Mouse (Mus musculus) CD4-positive naive resting alpha-beta T cell, adult 57 days (primary cell): ENCODE measurements around the gene Stam2. TPM values are rescaled to one million over a fixed set of nuclear protein-coding genes. Genes with fewer than 3 reads are reported as not detected.

Experiments used
- total RNA-seq: library from RNA; stranded (reverse); gene quantifications from one replicate; pipeline ENCODE4 v1.2.4, GENCODE M21; 2023

Gene Stam2
- 24.1 TPM for total RNA-seq

DNA sequence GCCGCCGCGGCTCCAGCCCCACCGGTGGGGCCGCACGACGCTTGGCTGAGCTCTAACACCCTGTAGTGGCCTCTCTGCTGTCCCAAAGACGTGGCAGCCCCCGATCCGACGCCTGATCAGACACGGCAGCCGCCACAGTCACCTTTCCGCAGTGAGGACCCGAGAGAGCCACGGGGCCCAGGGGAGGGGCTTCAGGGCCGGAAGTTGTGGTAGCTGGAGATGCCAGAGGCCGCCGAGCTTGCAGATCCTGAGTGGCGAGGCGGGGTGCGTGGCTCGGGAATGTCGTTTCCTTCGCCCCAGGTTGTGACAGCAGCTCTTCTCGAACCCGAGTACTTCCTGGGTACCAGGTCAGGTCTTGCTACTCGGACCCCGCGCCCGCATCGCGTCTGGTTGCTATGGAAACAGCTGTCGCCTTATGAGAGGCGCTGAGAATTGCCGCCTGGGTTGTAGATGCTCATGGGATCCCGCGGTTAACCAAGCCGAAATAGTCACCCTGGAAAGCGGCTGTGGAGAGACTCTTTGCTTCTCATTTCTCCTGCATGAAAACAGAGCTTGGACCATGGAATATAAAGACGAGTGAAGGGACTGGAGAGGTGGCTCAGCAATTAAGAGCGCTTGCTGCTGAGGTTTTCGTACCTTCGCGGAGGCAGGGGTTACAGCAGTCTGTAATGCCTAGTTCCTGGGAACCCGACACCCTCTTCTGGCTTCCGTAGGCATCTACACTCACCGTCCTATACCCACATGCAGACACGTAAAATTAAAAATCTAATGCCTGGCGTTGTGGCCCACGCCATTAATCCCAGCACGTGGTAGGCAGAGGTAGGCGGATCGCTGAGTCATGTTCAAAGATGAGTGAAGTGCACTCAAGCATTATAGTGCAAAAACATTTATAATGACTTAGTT lies at the start of gene Stam2:
Gene Stam2 (minus strand): TSS at position 26 of the 903 bp plus-strand sequence.

DNA sequence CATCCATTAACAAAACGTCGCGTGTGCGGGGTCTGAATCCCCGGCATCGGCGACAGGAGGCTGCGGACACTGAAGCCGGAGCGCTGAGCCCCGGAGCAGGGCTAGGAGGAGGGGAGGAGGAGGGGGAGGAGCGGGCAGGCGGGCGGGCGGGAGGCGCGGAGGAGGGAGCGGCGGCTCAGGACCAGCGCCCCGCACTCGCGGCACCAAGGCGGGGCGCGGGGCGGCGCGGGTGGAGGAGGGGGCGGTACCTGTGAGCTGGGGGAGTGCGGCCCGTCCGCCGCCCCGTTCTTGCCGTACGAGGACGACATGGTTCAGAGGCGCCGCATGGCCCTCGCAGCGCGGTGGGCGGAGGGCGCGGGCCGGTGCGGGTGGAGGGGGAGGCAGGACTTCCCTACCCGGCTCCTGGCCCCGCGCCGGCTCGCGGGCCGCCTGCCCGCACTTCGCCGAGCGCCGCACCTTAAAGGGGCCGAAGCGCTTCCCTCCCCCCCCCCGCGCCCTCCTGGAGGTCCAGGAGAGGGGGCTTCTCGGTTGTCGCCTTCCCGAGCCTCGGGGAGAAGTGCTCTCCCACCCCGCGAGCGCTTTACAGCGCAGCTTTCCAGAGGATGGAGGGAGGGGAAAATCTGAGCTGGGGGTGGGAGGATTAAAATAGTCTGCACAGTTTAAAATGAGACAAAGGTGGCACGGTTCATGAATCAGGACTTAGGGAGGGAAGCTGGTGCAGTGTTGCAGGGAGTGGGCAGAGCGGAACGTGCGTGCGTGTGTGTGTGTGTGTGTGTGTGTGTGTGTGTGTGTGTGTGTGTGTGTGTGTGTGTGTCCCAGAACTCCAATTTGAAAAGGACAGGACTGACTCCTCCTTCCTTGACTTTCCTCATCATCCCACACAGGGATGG lies 65.8 kb downstream of the Stam2 start, which contains the start of gene Cacnb4:
Gene Cacnb4 (minus strand): TSS at position 809 of the 890 bp plus-strand sequence.

Other genes starting within 250 kb of the Stam2 start
- 0.98 TPM for gene Cacnb4, start 65.5 kb downstream of the Stam2 start, total RNA-seq
- 0.56 TPM for gene Fmnl2, start 115.6 kb upstream of the Stam2 start, total RNA-seq